Mouse (Mus musculus): Measurements from ENCODE around the gene Tmem52. TPM values are rescaled to one million over a fixed set of nuclear protein-coding genes. Genes with fewer than 3 reads are reported as not detected.

Tmem52 gene
- total RNA-seq, 1 experiment: 0.67 TPM

DNA sequence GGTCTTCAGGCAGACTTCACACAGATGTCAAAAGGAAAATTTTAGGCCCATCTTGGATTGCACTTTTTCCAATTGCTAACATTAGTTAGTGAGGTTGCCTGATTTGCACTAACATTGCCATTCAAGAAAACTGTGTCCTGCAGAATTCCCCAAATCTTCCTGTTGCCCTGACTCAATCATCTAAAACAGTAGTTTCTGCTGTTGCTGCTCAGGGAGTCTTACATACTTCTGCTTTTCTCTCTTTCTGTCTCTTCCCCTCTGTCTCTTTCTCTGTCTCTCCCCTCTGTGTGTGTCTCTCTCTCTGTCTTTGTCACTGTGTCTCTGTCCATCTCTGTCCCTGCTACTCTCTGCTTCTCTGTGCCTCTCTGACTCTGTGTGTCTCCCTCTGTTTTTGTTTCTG is 40.5 kb upstream of the Tmem52 start:
- in situ Hi-C loops (cut with MboI; ENCODE audit: low sequenced_read_pairs in 2 of 2, unreplicated experiment in 2 of 2): no loop called here

GRCm38 (mm10) chr4:155429202-155429601 is 39.7 kb upstream of the Tmem52 start:
- no peaks in the 10 kb centered on the region for H3K36me3 ChIP-seq (ENCODE audit: control insufficient read depth, insufficient read depth, low read length, poor library complexity, severe bottlenecking)
- no peak overlapping the region for H3K4me3 ChIP-seq (ENCODE audit: insufficient read depth in 1 of 2, low read depth in 1 of 2, low read length in 2 of 2, poor library complexity in 1 of 2, severe bottlenecking in 1 of 2)
- H3K9me3 ChIP-seq (ENCODE audit: control insufficient read depth, insufficient read depth, low read depth, low read length): no peaks in the 10 kb centered on the region
- TF ChIP-seq ZNF384 (IDR thresholded peaks at IDR 0.05; ENCODE audit: low read depth, low read length) (no peak), MAFK (IDR thresholded peaks at IDR 0.05; ENCODE audit: insufficient read depth, low read depth, low read length) (no peak), HCFC1 (IDR thresholded peaks at IDR 0.05; ENCODE audit: borderline replicate concordance, insufficient read depth, low read length) (no peak), CHD2 (IDR thresholded peaks at IDR 0.05; ENCODE audit: low read depth, low read length) (no peak), ZC3H11A (IDR thresholded peaks at IDR 0.05; ENCODE audit: borderline replicate concordance, low read depth, low read length) (no peak)
- H3K9ac ChIP-seq (ENCODE audit: insufficient read depth, low read depth, low read length, poor library complexity, severe bottlenecking): no peak overlapping the region
- H3K4me1 ChIP-seq (ENCODE audit: control insufficient read depth in 2 of 2, insufficient read depth in 2 of 2, low read length in 2 of 2, poor library complexity in 1 of 2): no peaks in the 10 kb centered on the region
- H3K27ac ChIP-seq (ENCODE audit: insufficient read depth, low read depth, low read length, poor library complexity, severe bottlenecking): no peak overlapping the region
- in situ Hi-C loops (cut with MboI; ENCODE audit: low sequenced_read_pairs in 2 of 2, unreplicated experiment in 2 of 2): no loop called here
- DNase-seq (ENCODE audit: low read depth, low spot score): no peak

More for the DNA sequence above, 40.5 kb upstream of the Tmem52 start:
- Histone ChIP-seq H3K9me3 (ENCODE audit: control insufficient read depth, insufficient read depth, low read depth, low read length) (no peaks in the 10 kb centered on the region), H3K4me3 (ENCODE audit: insufficient read depth in 1 of 2, low read depth in 1 of 2, low read length in 2 of 2, poor library complexity in 1 of 2, severe bottlenecking in 1 of 2) (no peak overlapping the region), H3K27ac (ENCODE audit: insufficient read depth, low read depth, low read length, poor library complexity, severe bottlenecking) (no peak overlapping the region), H3K4me1 (ENCODE audit: control insufficient read depth in 2 of 2, insufficient read depth in 2 of 2, low read length in 2 of 2, poor library complexity in 1 of 2) (no peaks in the 10 kb centered on the region), H3K9ac (ENCODE audit: insufficient read depth, low read depth, low read length, poor library complexity, severe bottlenecking) (no peak overlapping the region), H3K36me3 (ENCODE audit: control insufficient read depth, insufficient read depth, low read length, poor library complexity, severe bottlenecking) (no peaks in the 10 kb centered on the region)
- TF ChIP-seq HCFC1 (IDR thresholded peaks at IDR 0.05; ENCODE audit: borderline replicate concordance, insufficient read depth, low read length) (no peak), CHD2 (IDR thresholded peaks at IDR 0.05; ENCODE audit: low read depth, low read length) (no peak), ZNF384 (IDR thresholded peaks at IDR 0.05; ENCODE audit: low read depth, low read length) (no peak), ZC3H11A (IDR thresholded peaks at IDR 0.05; ENCODE audit: borderline replicate concordance, low read depth, low read length) (no peak), MAFK (IDR thresholded peaks at IDR 0.05; ENCODE audit: insufficient read depth, low read depth, low read length) (no peak)
- DNase-seq (ENCODE audit: low read depth, low spot score): no peak

DNA sequence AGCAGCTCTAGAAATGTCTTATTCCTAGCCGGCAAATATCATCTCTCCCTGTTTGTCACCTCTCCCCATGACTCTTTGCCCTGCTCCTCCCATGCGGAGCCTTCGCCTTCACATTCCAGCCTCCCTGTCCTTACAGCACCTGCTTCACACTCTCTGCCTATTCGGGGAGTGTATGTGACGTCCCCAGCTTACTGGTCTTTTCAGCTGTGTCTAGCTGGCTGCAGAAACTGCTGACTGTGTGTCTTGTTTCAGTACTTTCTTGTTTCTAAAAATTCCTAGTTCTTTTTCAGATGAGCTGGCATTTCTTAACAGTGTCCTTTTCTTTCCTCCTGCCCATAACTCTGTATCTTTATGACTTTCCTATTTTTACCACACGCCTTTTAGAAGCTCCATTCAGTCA is 36.6 kb upstream of the Tmem52 start:
- in situ Hi-C loops (cut with MboI; ENCODE audit: low sequenced_read_pairs in 2 of 2, unreplicated experiment in 2 of 2): no loop called here
- Histone ChIP-seq H3K4me1 (ENCODE audit: control insufficient read depth in 2 of 2, insufficient read depth in 2 of 2, low read length in 2 of 2, poor library complexity in 1 of 2) (no peaks in the 10 kb centered on the region), H3K36me3 (ENCODE audit: control insufficient read depth, insufficient read depth, low read length, poor library complexity, severe bottlenecking) (no peaks in the 10 kb centered on the region), H3K27ac (ENCODE audit: insufficient read depth, low read depth, low read length, poor library complexity, severe bottlenecking) (no peak overlapping the region), H3K9me3 (ENCODE audit: control insufficient read depth, insufficient read depth, low read depth, low read length) (no peaks in the 10 kb centered on the region), H3K4me3 (ENCODE audit: insufficient read depth in 1 of 2, low read depth in 1 of 2, low read length in 2 of 2, poor library complexity in 1 of 2, severe bottlenecking in 1 of 2) (no peak overlapping the region), H3K9ac (ENCODE audit: insufficient read depth, low read depth, low read length, poor library complexity, severe bottlenecking) (no peak overlapping the region)
- no peak for TF ChIP-seq CHD2 (IDR thresholded peaks at IDR 0.05; ENCODE audit: low read depth, low read length)
- TF ChIP-seq MAFK (IDR thresholded peaks at IDR 0.05; ENCODE audit: insufficient read depth, low read depth, low read length): no peak
- no peak for TF ChIP-seq HCFC1 (IDR thresholded peaks at IDR 0.05; ENCODE audit: borderline replicate concordance, insufficient read depth, low read length)
- TF ChIP-seq ZNF384 (IDR thresholded peaks at IDR 0.05; ENCODE audit: low read depth, low read length): no peak
- TF ChIP-seq ZC3H11A (IDR thresholded peaks at IDR 0.05; ENCODE audit: borderline replicate concordance, low read depth, low read length): no peak
- DNase-seq (ENCODE audit: low read depth, low spot score): no peak

DNA sequence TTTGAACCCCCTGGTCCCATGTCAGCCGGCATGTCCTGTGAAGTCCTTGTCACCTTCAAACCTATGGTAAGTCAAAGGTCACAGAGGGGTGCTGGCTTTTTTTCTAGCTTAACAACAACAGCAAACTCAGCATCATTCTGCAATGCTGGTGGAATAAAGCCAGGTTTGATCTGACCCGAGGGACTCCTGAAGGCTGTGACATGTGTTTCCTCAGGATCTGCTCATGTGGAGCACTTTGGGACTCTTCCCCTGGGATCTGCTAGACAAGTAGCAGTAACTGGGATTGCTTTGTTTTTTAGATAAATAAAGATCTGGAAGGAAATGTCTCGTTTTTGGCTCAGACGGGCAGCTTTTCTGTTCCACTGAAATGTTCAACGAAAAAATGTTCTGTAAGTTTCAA is 34.9 kb upstream of the Tmem52 start:
- TF ChIP-seq ZNF384 (IDR thresholded peaks at IDR 0.05; ENCODE audit: low read depth, low read length) (no peak), CHD2 (IDR thresholded peaks at IDR 0.05; ENCODE audit: low read depth, low read length) (no peak), ZC3H11A (IDR thresholded peaks at IDR 0.05; ENCODE audit: borderline replicate concordance, low read depth, low read length) (no peak), MAFK (IDR thresholded peaks at IDR 0.05; ENCODE audit: insufficient read depth, low read depth, low read length) (no peak), HCFC1 (IDR thresholded peaks at IDR 0.05; ENCODE audit: borderline replicate concordance, insufficient read depth, low read length) (no peak)
- in situ Hi-C loops (cut with MboI; ENCODE audit: low sequenced_read_pairs in 2 of 2, unreplicated experiment in 2 of 2): no loop called here
- H3K27ac ChIP-seq (ENCODE audit: insufficient read depth, low read depth, low read length, poor library complexity, severe bottlenecking): no peak overlapping the region

DNA sequence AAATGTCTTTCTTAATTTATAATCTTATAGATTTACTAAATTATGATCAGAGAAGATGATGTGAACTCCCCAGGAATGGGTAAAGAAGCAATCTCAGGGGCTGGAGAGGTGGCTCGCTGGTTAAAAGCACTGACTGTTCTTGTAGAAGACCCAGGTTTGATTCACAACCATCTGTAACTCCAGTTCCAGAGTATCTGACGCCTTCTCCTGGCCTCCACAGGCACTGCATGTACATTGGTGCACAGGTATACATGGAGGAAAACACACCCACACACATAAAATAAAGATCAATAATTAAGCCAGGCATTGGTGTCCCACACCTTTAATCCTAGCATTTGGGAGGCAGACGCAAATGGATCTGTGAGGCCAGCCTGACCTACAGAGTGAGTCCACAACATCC is 26.1 kb upstream of the Tmem52 start:
- in situ Hi-C loops (cut with MboI; ENCODE audit: low sequenced_read_pairs in 2 of 2, unreplicated experiment in 2 of 2): no loop called here

More for the DNA sequence above, 34.9 kb upstream of the Tmem52 start:
- no peak overlapping the region for H3K4me3 ChIP-seq (ENCODE audit: insufficient read depth in 1 of 2, low read depth in 1 of 2, low read length in 2 of 2, poor library complexity in 1 of 2, severe bottlenecking in 1 of 2)
- no peaks in the 10 kb centered on the region for H3K4me1 ChIP-seq (ENCODE audit: control insufficient read depth in 2 of 2, insufficient read depth in 2 of 2, low read length in 2 of 2, poor library complexity in 1 of 2)
- no peak for DNase-seq (ENCODE audit: low read depth, low spot score)
- H3K36me3 ChIP-seq (ENCODE audit: control insufficient read depth, insufficient read depth, low read length, poor library complexity, severe bottlenecking): no peaks in the 10 kb centered on the region
- H3K9ac ChIP-seq (ENCODE audit: insufficient read depth, low read depth, low read length, poor library complexity, severe bottlenecking): no peak overlapping the region
- no peaks in the 10 kb centered on the region for H3K9me3 ChIP-seq (ENCODE audit: control insufficient read depth, insufficient read depth, low read depth, low read length)

More for the DNA sequence above, 26.1 kb upstream of the Tmem52 start:
- Histone ChIP-seq H3K9ac (ENCODE audit: insufficient read depth, low read depth, low read length, poor library complexity, severe bottlenecking) (no peak overlapping the region), H3K36me3 (ENCODE audit: control insufficient read depth, insufficient read depth, low read length, poor library complexity, severe bottlenecking) (no peaks in the 10 kb centered on the region), H3K9me3 (ENCODE audit: control insufficient read depth, insufficient read depth, low read depth, low read length) (no peaks in the 10 kb centered on the region), H3K4me1 (ENCODE audit: control insufficient read depth in 2 of 2, insufficient read depth in 2 of 2, low read length in 2 of 2, poor library complexity in 1 of 2) (no peaks in the 10 kb centered on the region; a peak in 1 of 4 replicates), H3K4me3 (ENCODE audit: insufficient read depth in 1 of 2, low read depth in 1 of 2, low read length in 2 of 2, poor library complexity in 1 of 2, severe bottlenecking in 1 of 2) (no peak overlapping the region), H3K27ac (ENCODE audit: insufficient read depth, low read depth, low read length, poor library complexity, severe bottlenecking) (no peak overlapping the region)
- no peak for TF ChIP-seq ZC3H11A (IDR thresholded peaks at IDR 0.05; ENCODE audit: borderline replicate concordance, low read depth, low read length)
- no peak for TF ChIP-seq HCFC1 (IDR thresholded peaks at IDR 0.05; ENCODE audit: borderline replicate concordance, insufficient read depth, low read length)
- TF ChIP-seq ZNF384 (IDR thresholded peaks at IDR 0.05; ENCODE audit: low read depth, low read length): no peak
- no peak for TF ChIP-seq MAFK (IDR thresholded peaks at IDR 0.05; ENCODE audit: insufficient read depth, low read depth, low read length)
- TF ChIP-seq CHD2 (IDR thresholded peaks at IDR 0.05; ENCODE audit: low read depth, low read length): no peak
- DNase-seq (ENCODE audit: low read depth, low spot score): no peak
